Mouse (Mus musculus) layer of hippocampus, adult 11-12 months (tissue): ENCODE results near the gene Ulk1.
"Not testable (repeated sequence)": the region's sequence is repeated elsewhere in the genome, so short reads cannot be mapped to it uniquely, and the experiment has no call there.

ENCODE experiments used
- DNase-seq: peaks from one replicate; pipeline ENCODE4 v3.0.0; 2022; ENCODE audit warnings: low spot score

Ulk1 gene

DNA sequence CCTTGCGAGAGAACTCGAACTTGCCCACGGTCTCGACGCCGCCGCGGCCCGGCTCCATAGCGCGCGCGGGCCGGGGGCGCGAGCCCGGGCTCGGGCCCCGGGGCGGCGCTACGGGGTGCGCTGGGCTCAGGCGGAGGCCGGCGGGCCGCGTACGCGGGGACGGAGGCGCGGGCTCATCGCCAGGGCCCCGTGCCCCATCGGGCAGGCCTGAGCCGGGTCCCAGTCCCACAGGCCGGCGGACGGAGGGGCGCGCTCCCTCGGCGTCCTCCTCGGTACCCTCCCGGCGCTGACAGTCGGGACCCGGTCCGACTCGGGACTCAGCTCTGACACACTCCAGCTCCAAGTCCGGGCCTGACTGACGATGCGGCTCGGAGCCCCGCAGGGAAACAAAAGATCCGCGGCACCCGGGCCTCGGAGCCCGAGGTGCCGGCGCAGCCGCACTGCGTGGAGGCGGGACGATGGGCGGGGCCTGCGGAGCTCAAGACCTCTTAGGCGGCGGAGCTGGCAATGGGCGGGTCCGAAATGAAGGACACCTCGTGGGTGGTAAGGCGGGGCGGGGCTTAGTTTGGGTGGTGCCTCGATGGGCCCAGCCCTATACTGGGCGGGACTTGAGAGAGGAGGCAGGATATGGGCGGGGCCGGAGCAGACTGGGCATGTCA lies at the start of gene Ulk1:
Gene Ulk1 (minus strand): TSS at position 431 of the 659 bp plus-strand sequence.
- peak; percentile 100 for DNase-seq

DNA sequence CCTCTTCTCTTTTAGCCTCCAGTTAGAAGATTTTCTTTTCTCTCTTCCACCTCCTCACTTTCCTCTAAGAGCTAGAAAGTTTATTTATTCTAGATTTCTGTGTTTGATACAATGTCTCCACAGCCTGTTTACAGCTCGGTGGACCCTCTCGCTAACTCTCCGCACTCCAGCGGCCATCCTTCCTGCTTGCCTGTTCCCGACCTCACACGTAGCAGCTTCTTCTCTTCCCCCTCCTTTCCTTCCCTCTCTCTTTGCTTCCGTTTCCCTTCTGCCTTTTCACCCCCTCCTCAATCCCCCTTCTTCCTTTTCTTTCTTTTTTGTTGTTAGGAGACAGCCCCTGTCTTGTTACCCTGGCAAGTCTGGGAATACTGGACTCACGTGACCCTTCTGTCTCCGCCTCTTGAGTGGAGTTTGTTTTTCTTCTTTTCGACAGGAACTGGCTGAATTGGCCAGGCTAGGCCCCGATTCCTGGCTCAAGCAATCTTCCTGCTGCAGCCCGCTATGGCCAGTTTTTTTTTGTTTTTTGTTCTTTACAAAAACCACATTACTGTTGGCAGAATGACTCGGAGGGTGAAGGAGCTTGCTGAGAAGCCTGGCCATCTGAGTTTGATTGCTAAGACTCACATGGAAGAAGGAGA lies 49.2 kb upstream of the Ulk1 start:
- DNase-seq = peak; percentile 47

DNA sequence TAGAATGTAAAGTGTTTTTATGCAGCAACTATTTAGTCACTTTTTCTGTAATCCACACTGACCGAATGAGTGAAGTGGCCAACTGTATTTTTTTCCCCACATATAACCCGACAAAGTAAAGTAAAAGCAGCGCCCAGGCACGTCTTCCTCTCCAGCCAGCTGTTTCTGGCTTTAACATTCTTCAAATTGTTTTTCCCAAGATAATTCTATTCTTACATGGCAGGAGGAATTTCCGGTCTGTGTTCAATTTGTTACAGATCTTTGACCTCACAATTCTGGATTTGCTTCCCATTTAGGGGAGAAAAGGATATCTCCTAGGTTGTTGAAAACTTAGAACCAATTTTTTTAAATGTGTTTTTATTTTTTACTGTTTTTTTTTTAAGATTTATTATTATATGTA lies 47.2 kb upstream of the Ulk1 start:
- DNase-seq = no peak

DNA sequence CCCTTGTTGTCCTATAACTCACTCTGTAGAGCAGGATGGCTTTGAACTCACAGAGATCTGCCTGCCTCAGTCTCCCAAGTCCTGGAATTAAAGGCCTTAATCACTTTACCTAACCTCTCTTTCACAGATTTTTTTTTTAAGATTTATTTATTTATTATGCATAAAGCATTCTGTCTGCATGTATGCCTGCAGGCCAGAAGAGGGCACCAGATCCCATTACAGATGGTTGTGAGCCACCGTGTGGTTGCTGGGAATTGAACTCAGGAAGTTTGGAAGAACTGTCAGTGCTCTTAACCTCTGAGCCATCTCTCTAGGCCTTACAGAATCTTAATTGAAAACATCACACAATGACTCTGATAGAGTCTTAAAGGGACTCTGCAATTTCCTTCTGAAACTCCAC lies 43.1 kb upstream of the Ulk1 start:
- DNase-seq = no peak

DNA sequence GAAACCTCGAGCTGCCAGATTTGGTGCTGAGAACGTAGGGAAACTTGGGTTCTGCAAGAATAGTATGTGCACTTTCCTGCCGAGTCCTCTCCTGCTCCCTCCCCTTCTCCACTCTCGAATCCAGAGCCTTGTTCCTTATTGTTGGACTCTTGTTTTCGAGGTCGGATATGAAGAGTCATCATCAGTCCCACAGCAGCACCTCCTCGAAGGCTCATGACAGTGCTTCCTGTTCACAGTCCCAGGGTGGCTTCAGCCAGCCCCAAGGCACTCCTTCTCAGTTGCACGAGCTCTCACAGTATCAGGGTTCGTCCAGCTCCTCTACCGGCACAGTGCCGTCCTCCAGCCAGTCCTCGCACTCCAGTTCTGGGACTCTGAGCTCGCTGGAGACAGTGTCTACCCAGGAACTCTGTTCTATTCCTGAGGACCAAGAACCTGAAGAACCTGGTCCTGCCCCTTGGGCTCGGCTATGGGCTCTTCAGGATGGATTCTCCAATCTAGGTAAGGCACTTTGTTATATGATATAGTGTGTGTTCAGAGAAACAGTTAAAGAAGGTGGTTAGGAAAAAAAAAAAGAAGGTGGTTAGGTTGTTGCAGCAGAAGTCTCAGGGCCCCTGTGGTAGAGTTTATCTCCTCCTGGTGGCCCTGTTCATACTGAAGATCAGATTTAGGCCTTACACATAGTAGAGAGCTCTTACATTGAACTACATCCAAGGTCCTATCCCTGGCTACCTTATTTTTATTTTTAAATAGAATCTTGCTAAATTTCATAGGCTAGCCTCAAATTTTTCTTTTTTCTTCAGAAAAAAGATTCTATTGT lies 31.4 kb upstream of the Ulk1 start:
- DNase-seq = no peak

DNA sequence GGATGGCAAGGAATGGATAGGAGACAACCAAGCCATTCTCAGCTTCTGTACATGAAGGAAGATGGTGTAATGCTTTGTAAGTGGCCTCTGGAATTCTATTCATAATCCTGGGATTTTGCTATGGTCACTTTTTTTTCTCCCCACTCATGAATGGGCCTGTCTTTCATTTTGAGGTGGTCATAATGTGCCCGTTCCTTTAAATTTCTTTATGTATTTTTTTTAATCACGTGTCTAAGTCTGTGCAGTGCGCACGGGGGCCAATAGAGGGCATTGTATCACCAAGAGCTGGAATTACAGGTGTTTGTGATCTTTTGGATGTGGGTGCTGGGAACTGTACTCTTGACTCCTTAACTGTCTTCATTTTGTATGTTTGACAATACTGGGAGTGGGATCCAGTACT lies 30.6 kb upstream of the Ulk1 start:
- peak; percentile 41 for DNase-seq

DNA sequence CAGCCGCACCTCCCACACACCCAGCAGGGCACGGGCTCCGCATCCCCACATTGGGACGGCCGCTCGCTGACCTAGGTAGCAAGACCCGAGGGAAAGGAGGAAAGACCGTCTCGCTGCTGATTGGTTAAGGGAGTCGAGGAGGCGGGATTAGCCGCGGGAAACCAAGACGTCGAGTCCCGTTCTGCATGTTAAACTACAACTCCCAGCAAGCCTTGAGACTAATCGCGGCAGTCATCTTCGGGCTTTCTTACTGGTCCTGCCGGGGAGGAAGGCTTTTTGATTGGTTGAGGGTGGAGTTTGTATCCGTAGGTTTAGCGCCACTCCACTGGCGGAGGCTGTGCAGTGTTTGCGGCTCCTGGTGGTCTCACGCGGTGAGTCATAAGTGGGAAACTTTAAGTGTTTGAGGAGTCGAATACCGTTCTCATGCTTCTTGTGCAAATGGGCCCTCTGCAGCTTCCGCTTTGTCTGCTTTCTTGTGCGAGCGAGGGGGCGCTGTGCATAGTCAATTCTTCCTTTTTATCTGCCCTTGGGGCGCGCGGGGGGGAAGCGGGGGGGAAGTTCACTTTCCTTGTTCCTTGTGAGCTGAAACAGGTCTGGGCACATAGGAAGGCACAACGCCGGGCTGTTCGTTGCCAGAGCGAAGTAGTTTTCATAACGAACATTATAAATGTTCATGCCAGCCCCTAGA lies 29.9 kb upstream of the Ulk1 start, which contains the start of the genes Hscb and Chek2:
Gene Hscb (minus strand): TSS at position 100 of the 688 bp plus-strand sequence.
Gene Chek2 (plus strand): TSS at position 302 of the 688 bp plus-strand sequence.
- peak; percentile 99 for DNase-seq

DNA sequence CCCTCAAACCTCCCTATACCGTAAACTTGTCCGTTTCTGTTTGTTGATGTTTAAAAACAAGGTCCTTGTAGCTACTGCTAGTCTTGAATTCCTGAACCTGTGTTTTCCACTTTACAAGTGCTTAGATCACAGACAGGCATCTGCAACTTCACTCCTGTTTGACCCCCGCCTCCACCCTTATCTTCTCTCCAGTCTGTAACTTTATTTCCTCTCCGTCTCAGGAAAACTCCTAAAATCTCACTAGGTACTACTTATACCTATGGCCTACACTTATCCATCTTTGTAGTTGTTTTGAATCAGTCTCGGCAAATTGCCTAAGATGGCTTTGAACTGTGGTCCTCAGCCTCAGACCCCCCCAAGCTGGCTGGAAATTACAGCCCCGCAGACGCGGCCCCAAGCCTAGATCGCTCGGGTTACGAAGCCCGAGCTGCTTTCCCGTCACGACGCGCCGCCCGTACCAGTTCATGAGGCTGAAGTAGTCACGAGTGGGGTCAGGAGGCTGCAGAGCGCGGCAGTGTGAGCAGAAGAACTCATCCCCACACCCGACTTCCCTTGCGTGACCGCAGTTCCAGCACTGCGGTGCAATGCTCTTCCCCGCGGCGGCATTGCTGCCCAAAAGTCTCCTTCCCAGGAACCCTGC lies 29.3 kb upstream of the Ulk1 start:
- DNase-seq = no peak

DNA sequence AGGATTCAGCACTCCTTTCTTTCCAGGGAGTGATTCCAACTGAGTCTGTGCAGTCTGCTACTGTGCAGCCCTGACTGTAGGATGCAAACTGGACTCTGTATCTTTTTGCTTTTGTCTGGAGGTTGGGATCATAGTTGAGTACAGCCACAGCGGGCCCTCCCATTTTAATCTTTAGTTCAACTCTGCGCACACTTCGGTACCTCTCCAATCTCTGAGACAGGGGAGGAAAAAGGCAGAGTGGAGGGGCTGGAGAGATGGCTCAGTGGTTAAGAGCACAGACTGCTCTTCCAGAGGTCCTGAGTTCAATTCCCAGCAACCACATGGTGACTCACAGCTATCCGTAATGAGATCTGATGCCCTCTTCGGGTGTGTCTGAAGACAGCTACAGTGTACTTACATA lies 28.1 kb upstream of the Ulk1 start:
- DNase-seq = not testable (repeated sequence)

DNA sequence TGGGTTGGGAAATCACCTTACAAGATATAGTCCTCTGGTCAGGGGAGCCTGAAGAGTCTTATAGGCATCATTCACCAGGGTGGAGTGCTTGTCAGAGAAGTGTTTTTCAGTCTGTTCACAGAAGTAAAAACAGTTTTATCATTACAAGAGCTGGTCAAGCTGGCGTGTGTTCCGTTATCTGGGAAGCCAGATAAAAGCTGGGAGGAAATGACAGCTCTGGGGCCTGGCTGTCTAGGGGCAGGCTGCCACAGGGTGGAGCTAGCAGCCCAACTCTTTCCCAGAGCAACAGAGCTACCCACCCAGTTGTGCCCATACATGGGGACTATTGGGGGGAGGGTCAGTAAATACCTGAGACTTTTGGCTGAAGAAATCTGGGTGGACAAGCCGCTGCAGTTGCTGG lies 26.1 kb upstream of the Ulk1 start:
- DNase-seq = peak; percentile 41

DNA sequence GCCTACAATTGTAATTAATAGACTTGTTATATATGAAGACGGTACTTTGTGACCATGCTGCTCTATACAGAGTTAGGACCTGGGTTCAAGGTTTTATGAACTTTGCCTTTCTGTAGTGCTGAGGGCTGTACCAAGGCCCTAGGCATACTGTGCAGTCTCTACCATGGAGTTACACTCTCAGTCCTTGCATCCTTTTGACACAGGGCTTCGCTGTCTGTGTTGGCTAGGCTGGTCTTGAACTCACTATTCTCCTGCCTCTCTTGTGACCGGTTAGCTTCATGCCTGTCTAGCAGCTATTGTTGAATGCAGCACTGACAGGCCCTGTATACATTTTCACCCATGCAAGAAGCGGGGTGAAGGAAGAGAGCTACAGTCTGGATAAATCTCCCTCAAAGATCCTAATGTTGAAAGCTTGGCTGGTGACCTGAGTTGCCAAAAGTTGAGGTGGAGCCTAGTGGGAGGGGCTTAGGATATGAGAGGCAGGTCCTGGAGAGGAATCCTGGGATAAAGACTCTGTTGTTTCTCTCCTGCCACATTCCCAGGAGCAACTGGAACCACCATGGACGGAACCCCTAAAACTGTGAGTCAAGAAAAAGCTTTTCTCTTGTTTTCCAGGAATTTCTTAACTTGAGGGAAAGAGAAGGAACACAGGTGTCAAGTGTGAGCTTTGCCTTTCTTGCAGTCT lies 21.3 kb upstream of the Ulk1 start:
- no peak for DNase-seq

DNA sequence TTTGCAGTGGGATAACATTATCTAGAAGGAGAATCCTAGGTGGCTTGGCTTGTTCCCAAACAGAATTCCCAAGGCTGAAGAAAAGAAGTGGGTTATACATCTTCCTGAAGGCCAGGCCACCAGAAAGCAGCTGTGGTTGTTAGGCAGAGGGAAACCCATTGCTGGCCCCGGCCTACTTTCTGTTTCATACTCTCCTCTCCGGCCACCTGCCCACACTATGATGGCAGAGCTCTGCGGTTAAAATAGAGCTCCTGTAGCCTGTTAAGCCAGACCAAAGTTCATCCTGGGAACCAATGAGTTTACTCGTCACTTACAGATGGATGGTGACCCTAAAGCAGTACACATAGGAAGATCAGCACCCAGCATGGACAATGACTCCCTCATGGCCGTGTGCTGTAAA lies 17.7 kb upstream of the Ulk1 start:
- DNase-seq = no peak

DNA sequence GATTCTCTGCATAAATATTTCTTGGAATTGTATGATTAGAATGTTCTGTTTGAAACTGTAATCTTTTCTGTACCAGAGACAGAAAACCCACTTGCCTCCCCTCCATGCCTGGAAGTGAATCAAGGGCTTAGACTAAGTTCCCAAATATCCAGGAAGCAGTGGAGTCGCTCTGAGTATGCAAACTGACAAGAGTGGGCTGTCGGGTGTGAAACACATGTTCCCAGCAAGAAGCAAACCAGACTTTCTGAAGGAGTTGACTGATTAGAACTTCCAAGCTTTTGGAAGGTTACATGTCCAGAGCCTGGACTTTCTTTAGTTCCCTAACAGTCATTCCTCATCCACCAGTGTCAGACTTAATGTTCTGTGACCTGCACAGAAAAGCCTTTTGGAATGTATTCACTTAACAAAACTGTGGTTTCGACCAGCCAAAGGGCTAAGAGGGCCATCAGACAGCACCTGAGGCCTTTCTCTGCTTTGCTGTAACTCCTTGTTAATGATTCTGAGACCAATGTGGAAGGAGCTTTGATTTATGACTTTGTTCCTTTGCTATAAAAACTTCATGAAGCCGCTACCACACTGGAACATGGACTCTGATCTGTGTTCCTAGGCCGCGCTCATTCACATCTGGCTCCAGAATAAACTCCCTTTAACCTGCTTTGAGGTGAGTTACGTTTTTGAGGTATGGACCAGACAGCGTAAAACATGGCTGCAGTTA lies 17.0 kb upstream of the Ulk1 start:
- no peak for DNase-seq

DNA sequence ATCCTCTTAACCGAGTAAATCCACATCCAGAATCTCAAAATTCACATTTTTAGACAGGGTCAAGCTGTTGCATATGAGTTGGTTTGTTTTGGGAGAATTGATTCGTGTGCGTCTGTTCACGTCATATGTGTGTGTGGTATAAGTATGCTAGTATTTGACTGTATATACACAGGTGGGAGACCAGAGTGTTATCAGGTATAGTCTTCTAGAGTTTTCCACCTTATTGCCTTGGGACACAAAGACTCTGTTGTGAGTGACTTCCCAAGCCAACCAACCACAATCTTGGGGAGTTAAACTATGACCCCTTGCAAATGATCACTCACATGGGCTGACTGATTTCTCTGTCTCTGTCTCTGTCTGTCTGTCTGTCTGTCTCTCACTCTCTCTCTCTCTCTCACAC lies 14.5 kb upstream of the Ulk1 start:
- DNase-seq = no peak

DNA sequence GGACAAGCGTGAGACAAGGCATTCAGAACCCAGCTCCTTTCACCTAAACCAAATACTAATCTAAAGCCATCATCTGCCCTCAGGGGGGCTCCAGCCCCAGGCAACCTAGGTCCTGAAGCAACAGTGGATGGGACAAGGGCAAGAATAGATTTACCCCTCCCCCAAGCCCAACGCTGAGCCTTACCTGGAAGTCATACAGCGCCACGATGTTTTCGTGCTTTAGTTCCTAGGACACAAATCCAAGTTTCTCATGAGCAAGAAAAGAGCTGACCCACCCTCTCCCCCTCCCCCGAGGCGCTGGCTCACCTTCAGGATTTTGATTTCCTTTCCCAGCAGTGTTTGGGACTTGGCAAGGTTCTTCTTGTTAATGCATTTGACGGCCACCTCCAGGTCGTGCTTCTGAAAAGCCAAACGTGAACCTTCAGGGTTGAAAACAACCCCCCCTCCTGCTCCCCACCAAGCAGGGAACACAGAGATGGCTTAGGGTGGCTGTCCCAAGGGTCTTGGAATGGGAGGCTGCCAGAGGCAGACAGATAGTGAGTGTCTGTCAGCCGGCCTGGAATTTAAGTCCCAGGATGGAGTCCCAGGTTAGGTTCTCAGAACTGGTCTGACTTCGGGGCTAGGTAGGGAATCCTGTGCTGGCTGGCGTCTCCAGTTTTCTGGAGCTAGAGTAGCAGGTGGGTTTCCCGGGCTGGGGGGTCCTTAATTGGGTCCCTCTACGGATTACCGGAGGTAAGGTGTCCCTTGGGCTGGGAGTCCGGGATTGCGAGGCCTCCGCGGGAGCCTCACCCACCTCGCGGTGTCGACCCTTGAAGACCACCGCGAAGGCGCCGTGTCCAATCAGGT lies 853 bp downstream of the Ulk1 start:
- DNase-seq = no peak

DNA sequence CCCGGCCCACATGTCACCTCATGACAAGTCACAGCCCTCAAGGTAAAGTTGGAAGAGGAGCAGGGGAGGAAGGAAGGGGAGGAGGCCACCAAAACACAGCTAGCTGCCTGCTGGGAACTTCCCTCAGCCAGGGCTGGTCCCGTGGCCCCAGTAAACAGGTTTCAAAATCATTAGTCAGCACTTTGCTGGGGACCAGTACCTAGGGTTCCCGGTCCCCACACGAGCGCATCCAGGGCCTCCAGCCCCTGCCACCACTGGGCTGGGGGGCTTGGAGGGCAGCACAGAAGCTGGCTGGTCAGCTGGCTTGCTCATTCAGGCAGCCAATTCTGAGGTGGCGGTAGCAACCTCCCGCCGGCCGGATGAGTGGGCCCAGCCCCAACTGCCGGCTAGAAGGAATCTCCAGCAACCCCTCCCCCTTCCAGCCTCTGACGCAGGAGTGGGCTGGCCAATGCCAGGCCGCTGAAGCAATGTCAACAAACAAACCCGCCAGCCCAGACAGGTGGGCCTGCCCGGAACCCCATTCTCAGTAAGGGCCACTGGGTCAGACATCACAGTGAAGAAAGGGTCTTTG lies 1.8 kb downstream of the Ulk1 start:
- peak; percentile 83 for DNase-seq

DNA sequence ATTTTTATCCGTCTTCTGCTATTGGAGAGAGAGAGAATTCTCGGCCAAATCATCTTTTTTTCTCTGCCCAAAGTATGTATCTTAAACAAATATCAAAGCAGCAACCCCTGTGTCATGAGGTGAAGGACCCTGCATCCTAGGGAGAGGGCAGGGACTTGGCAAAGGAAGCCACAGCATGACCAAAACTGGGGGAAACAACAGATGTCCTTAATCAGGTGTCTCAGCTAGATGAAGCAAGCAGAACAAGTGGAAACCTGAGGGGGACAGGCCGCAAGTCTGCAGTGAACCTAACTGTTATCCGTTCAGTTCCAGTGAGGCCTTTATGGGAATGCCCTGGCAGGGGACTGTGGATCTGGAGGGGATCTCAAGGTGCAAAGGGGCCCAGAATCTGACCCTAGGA lies 2.4 kb downstream of the Ulk1 start:
- DNase-seq = no peak

DNA sequence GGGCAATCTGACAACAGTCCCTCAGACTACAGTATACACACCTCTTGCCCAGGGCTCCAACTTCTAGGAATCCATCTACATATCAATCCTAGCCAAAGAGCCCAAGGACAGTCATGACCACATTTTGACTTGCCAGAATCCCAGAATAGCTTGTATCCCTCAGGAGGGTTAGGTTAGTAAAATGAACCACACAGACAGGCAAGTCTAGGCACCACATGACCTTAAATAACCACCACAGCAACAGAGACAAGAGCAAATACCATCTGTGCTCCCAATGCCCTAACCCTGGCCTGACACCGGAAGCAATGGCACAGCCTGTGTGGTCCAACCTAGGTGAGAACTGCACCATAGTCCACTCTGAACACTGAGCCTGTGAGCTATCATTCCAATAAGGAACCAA lies 3.2 kb downstream of the Ulk1 start:
- DNase-seq = no peak

DNA sequence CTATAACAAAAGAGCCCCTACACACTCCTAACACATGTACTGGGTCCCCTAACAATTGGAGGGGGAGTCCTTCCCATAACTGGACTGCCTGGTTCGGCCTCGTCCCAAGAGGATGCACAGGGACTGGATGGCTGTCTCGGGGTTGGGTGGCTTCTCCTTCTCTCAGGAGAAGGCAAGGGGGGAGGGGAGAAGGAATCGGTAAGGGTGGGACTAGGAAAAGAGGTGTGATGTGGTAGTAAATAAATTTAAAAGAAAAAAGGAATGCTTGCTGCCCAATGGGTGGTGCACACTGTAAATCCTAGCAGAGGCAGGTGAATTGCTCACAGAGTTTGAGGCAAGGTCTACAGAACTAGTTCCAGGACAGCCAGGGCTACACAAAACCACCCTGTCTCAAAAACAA lies 3.7 kb downstream of the Ulk1 start:
- no peak for DNase-seq
